Mouse (Mus musculus): ENCODE measurements around the gene Cactin.

DNA sequence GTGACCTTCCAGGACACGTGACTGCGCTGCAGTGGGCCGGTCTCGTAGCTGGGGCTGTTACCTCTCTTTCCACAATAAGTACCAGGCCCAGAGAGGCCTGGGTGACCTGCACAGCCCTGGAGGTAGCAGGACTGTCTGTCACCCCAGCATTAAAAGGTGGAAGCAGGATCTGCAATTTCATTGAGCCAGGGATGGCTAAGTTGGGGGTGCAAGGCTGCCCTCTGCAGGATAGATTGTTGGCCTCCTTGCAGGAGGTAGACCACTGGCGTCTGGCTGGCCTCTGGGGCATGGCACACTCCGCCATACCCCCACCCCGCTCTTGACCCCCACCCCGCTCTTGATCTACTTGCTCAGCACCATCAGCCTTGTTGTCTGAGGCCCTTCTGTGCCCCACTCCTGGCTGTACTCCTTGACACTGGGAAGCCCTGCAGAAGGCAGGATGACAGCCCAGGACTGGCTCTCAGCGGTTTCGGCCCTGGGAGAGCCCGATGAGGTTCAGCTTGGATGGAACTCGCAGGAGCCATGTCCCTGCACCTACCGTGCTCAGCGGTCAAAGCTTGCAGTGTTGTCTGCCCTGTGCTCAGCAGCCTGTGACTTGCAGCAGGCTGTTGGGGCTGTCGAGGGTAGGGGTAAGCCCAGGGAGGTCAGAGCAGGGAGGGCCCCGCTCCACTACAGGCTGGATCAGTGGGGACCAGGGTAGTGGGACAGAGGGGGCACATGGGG, 4.4 kb upstream of the Cactin start:
- TF ChIP-seq CTCF (IDR thresholded peaks at IDR 0.05; ENCODE audit: low read depth) (peak; percentile 52), EP300 (IDR thresholded peaks at IDR 0.05; ENCODE audit: low read depth) (no peak)

Data from heart, postnatal 0 days (tissue).